Mouse (Mus musculus): ENCODE measurements around the gene R3hdml. TPM values are rescaled to one million over a fixed set of nuclear protein-coding genes. Genes with fewer than 3 reads are reported as not detected.
A peak's percentile ranks its signal among the peaks of the same experiment; 100 is the strongest.

R3hdml gene
- 0.15 and 0.25 TPM in 2 replicates for polyA plus RNA-seq (2014; fragmentation: Nextera tagmentation; extraction: Ambion mirVana)

DNA sequence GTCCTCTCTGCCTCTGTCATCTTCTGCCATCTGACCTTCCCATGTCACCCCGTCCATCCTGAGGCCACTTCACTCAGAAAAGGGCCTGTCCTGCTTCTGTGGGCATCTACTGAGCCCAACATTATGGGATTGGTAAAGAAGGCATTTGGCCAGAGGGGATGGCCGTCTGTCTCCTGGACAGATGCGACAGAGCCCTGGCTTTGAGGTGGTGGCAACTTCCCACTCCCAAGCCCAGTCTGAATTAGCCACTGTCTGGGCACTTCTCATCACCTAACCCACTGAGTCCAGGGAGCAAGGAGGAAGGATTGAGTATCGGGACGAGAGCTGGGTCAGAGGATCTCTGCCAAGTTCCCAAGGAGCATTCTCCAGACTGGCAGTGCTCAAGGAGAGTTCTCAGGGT, at the start of gene R3hdml:
TSS of gene R3hdml (plus strand) at position 301 of the 400 bp plus-strand sequence.
- WGBS: 73% methylated on average over 5 of the region's 5 CpGs
- Histone ChIP-seq H3K4me1 (ENCODE audit: control insufficient read depth, insufficient read depth, low read length) (no peaks in the 10 kb centered on the region), H3K9me3 (ENCODE audit: control insufficient read depth, low read length) (no peaks in the 10 kb centered on the region), H3K4me2 (ENCODE audit: low read depth, low read length) (no peak within 1 kb of the TSS), H3K27ac (replicated peaks; ENCODE audit: low read depth, low read length) (no peak within 1 kb of the TSS), H3K36me3 (ENCODE audit: control insufficient read depth, insufficient read depth, low read length) (no peaks in the 10 kb centered on the region), H3K9ac (ENCODE audit: low read depth, low read length) (no peak within 1 kb of the TSS), H3K4me3 (ENCODE audit: low read depth, low read length) (no peak within 1 kb of the TSS), H3K27me3 (replicated peaks; ENCODE audit: control insufficient read depth, insufficient read depth, low read length) (no peaks in the 10 kb centered on the region)
- DNase-seq (ENCODE audit: low spot score) (no peak), ATAC-seq (ENCODE audit: low read depth) (no peak)

DNA sequence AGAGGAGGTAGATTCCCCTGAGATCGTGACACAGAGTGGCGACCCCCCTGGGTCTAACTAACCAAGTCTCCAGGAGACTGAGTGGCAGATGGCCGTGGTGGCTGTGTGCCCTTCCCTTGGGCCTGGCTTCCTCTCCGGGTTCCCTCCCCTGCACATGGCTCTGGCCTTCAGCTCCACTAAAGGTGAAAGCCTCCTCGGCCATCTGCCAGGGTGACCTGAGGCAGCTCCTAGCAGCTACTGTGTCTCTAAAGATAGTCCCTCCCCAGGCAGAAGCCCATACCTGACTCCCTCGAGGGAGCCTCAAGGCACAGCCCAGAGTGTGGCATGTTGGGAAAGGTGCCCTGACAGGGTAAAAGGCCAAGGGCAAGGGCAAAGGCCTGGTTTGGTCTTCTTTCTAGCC, 48.6 kb upstream of the R3hdml start:
- H3K4me2 ChIP-seq (ENCODE audit: low read depth, low read length): no peak overlapping the region
- H3K9ac ChIP-seq (ENCODE audit: low read depth, low read length): no peak overlapping the region
- no peak for DNase-seq (ENCODE audit: low spot score)
- no peaks in the 10 kb centered on the region for H3K9me3 ChIP-seq (ENCODE audit: control insufficient read depth, low read length)
- no peaks in the 10 kb centered on the region for H3K36me3 ChIP-seq (ENCODE audit: control insufficient read depth, insufficient read depth, low read length)
- H3K4me3 ChIP-seq (ENCODE audit: low read depth, low read length): no peak overlapping the region
- 58% methylated on average over 6 of the region's 6 CpGs for WGBS
- H3K27ac ChIP-seq (replicated peaks; ENCODE audit: low read depth, low read length): no peak overlapping the region
- no peak for ATAC-seq (ENCODE audit: low read depth)
- peaks cover 13% of the 10 kb centered on the region for H3K27me3 ChIP-seq (replicated peaks; ENCODE audit: control insufficient read depth, insufficient read depth, low read length)
- no peaks in the 10 kb centered on the region for H3K4me1 ChIP-seq (ENCODE audit: control insufficient read depth, insufficient read depth, low read length)

DNA sequence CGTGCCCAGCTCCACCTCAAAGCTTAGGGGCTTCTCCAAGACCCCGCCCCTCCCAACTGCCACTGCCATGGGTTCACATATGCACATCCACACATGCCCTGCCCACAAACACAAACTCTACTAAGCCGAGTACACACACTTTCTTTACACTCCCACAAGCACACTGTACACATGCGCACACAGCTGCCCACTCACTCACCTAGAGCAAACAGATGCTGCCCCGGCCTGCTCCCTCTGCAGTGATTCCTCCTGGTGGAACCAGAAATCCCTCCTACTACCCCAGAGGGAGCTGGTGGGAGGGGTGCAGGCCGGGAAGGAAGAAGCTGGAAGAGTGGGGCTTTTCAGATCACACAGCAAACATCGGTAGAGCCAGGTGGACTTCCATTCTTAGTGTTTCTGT, 48.1 kb upstream of the R3hdml start:
- no peak overlapping the region for H3K27ac ChIP-seq (replicated peaks; ENCODE audit: low read depth, low read length)
- H3K9me3 ChIP-seq (ENCODE audit: control insufficient read depth, low read length): no peaks in the 10 kb centered on the region
- no peaks in the 10 kb centered on the region for H3K4me1 ChIP-seq (ENCODE audit: control insufficient read depth, insufficient read depth, low read length)
- no peaks in the 10 kb centered on the region for H3K36me3 ChIP-seq (ENCODE audit: control insufficient read depth, insufficient read depth, low read length)
- H3K4me3 ChIP-seq (ENCODE audit: low read depth, low read length): no peak overlapping the region
- H3K27me3 ChIP-seq (replicated peaks; ENCODE audit: control insufficient read depth, insufficient read depth, low read length): peaks cover 8% of the 10 kb centered on the region; the same call in 1 of the 2 replicates
- no peak for ATAC-seq (ENCODE audit: low read depth)
- no peak for DNase-seq (ENCODE audit: low spot score)
- 71% methylated on average over 7 of the region's 7 CpGs for WGBS
- no peak overlapping the region for H3K4me2 ChIP-seq (ENCODE audit: low read depth, low read length)
- no peak overlapping the region for H3K9ac ChIP-seq (ENCODE audit: low read depth, low read length)

DNA sequence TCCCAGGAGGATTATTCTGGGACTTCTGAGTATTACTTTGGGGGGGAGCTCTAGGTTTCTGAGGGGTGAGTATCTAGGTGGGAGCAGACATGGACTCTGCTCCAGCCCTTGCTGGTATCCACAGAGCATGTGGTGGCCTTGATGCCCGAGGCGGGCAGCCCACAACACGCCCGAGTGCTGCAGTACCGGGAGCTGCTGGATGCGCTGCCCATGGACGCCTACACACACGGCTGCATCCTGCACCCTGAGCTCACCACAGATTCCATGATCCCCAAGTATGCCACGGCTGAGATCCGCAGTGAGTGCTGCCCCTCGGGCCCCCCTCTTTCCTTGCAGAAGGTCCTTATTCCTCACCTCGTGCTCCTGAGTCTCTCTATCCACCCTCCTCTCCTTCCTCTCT, 44.7 kb upstream of the R3hdml start:
- Histone ChIP-seq H3K4me3 (ENCODE audit: low read depth, low read length) (no peak overlapping the region), H3K27me3 (replicated peaks; ENCODE audit: control insufficient read depth, insufficient read depth, low read length) (no peaks in the 10 kb centered on the region), H3K9me3 (ENCODE audit: control insufficient read depth, low read length) (no peaks in the 10 kb centered on the region), H3K4me2 (ENCODE audit: low read depth, low read length) (no peak overlapping the region), H3K9ac (ENCODE audit: low read depth, low read length) (no peak overlapping the region), H3K4me1 (ENCODE audit: control insufficient read depth, insufficient read depth, low read length) (no peaks in the 10 kb centered on the region), H3K27ac (replicated peaks; ENCODE audit: low read depth, low read length) (no peak overlapping the region), H3K36me3 (ENCODE audit: control insufficient read depth, insufficient read depth, low read length) (no peaks in the 10 kb centered on the region)
- no peak for ATAC-seq (ENCODE audit: low read depth)
- WGBS: 88% methylated on average over 10 of the region's 12 CpGs
- no peak for DNase-seq (ENCODE audit: low spot score)

DNA sequence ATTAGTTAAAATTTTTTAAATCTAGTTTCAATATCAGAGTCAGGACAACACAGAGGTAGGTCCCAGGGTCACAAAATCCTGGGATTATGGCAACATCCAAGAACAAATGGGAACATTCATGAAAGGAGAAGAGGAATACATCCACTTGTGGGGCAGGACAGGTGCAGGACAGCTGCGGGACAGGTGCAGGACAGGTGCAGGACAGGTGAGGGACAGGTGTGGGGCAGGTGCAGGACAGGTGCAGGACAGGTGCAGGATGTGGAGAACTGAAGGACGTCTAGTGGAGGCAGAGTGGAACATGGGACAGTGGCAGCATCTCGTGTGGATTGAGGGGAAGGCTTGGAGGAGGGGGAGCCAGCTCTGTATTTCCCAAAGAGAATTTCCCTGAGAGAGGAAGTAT, 42.8 kb upstream of the R3hdml start:
- 44% methylated on average over 3 of the region's 3 CpGs for WGBS
- no peaks in the 10 kb centered on the region for H3K9me3 ChIP-seq (ENCODE audit: control insufficient read depth, low read length)

DNA sequence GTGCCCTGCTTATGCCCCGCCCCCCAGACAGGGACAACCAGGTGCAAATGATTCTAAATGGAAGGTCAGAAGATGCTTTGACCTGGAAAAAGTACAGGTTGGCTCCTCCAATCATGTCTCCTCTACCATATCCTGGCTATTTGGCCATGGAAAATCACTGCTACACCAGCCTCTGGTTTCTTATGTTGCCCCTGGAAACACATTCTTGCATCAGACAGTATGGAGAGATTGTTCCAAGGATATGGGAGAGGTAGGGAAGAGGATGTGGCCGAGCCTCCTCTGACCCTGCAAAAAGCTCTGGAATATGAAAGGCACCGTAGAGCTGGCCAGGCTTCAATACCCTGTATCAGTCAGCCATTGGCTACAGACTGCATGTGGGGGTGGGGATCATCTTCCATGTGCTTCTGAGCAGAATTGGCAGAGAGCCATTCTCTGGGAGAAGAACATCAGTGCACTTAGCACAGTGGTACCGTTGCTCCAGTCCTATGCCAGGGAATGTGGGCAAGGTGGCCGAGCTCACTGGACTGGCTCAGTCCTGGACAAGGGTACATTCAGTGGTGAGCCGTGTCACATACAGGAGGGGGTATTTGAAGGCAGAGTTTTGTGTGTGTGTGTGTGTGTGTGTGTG, 41.3 kb upstream of the R3hdml start:
- ATAC-seq (ENCODE audit: low read depth) (no peak), DNase-seq (ENCODE audit: low spot score) (peak; percentile 39)
- H3K9me3 ChIP-seq (ENCODE audit: control insufficient read depth, low read length): no peaks in the 10 kb centered on the region
- H3K4me1 ChIP-seq (ENCODE audit: control insufficient read depth, insufficient read depth, low read length): no peaks in the 10 kb centered on the region
- no peak overlapping the region for H3K4me3 ChIP-seq (ENCODE audit: low read depth, low read length)
- no peak overlapping the region for H3K9ac ChIP-seq (ENCODE audit: low read depth, low read length)
- 63% methylated on average over 6 of the region's 6 CpGs for WGBS
- H3K36me3 ChIP-seq (ENCODE audit: control insufficient read depth, insufficient read depth, low read length): no peaks in the 10 kb centered on the region
- no peak overlapping the region for H3K27ac ChIP-seq (replicated peaks; ENCODE audit: low read depth, low read length)
- H3K27me3 ChIP-seq (replicated peaks; ENCODE audit: control insufficient read depth, insufficient read depth, low read length): no peaks in the 10 kb centered on the region
- no peak overlapping the region for H3K4me2 ChIP-seq (ENCODE audit: low read depth, low read length)

More for the DNA sequence above, 42.8 kb upstream of the R3hdml start:
- no peak overlapping the region for H3K9ac ChIP-seq (ENCODE audit: low read depth, low read length)
- H3K27ac ChIP-seq (replicated peaks; ENCODE audit: low read depth, low read length): no peak overlapping the region
- no peak for ATAC-seq (ENCODE audit: low read depth)
- no peak for DNase-seq (ENCODE audit: low spot score)
- no peak overlapping the region for H3K4me2 ChIP-seq (ENCODE audit: low read depth, low read length)
- H3K4me1 ChIP-seq (ENCODE audit: control insufficient read depth, insufficient read depth, low read length): no peaks in the 10 kb centered on the region
- no peaks in the 10 kb centered on the region for H3K27me3 ChIP-seq (replicated peaks; ENCODE audit: control insufficient read depth, insufficient read depth, low read length)
- H3K4me3 ChIP-seq (ENCODE audit: low read depth, low read length): no peak overlapping the region
- H3K36me3 ChIP-seq (ENCODE audit: control insufficient read depth, insufficient read depth, low read length): no peaks in the 10 kb centered on the region

DNA sequence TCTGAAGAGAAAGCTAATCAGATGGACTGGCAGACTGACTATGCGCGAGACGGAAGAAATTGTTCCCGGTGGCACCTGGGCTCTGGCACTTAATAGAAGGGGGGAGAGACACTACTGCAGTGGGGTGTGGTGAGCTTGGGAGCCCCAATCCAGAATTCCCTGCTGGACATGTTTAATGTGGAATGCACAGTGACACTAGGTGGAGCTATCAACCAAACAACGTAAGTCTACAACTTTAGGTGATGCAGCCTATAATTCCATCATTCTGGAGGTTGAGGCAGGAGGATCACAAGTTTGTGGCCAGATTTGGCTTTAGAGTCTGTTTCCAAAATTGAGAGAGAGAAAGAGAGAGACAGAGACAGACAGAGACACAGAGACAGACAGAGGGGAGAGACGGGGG, 39.4 kb upstream of the R3hdml start:
- H3K4me2 ChIP-seq (ENCODE audit: low read depth, low read length): no peak overlapping the region
- H3K9ac ChIP-seq (ENCODE audit: low read depth, low read length): no peak overlapping the region
- no peak overlapping the region for H3K27ac ChIP-seq (replicated peaks; ENCODE audit: low read depth, low read length)
- DNase-seq (ENCODE audit: low spot score) (no peak), ATAC-seq (ENCODE audit: low read depth) (no peak)
- no peaks in the 10 kb centered on the region for H3K9me3 ChIP-seq (ENCODE audit: control insufficient read depth, low read length)
- no peaks in the 10 kb centered on the region for H3K27me3 ChIP-seq (replicated peaks; ENCODE audit: control insufficient read depth, insufficient read depth, low read length)
- WGBS: 85% methylated on average over 6 of the region's 6 CpGs
- H3K36me3 ChIP-seq (ENCODE audit: control insufficient read depth, insufficient read depth, low read length): no peaks in the 10 kb centered on the region
- no peak overlapping the region for H3K4me3 ChIP-seq (ENCODE audit: low read depth, low read length)
- no peaks in the 10 kb centered on the region for H3K4me1 ChIP-seq (ENCODE audit: control insufficient read depth, insufficient read depth, low read length)

DNA sequence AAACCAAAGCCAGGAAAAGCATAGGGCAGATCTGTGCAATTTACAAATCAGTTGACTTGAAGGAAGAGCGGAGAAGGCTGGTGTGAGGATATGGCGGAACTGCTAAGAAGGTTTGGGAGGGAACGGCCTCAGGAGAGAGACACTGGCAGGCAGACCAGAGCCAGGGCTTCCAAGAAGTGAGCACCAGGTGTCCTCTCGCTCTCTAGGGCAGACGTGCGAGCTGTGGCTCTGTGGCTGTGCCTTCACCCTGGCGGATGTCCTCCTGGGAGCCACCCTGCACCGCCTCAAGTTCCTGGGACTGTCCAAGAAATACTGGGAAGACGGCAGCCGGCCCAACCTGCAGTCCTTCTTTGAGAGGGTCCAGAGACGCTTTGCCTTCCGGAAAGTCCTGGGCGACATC, 38.7 kb upstream of the R3hdml start:
- H3K4me3 ChIP-seq (ENCODE audit: low read depth, low read length): no peak overlapping the region
- no peaks in the 10 kb centered on the region for H3K4me1 ChIP-seq (ENCODE audit: control insufficient read depth, insufficient read depth, low read length)
- H3K36me3 ChIP-seq (ENCODE audit: control insufficient read depth, insufficient read depth, low read length): no peaks in the 10 kb centered on the region
- no peak overlapping the region for H3K27ac ChIP-seq (replicated peaks; ENCODE audit: low read depth, low read length)
- DNase-seq (ENCODE audit: low spot score) (no peak), ATAC-seq (ENCODE audit: low read depth) (no peak)
- H3K9ac ChIP-seq (ENCODE audit: low read depth, low read length): no peak overlapping the region
- H3K27me3 ChIP-seq (replicated peaks; ENCODE audit: control insufficient read depth, insufficient read depth, low read length): 0 out of 2 replicates have a peak, but pooled peaks cover 2% of the 10 kb centered on the region
- no peaks in the 10 kb centered on the region for H3K9me3 ChIP-seq (ENCODE audit: control insufficient read depth, low read length)
- H3K4me2 ChIP-seq (ENCODE audit: low read depth, low read length): no peak overlapping the region
- WGBS: 93% methylated on average over 10 of the region's 13 CpGs

DNA sequence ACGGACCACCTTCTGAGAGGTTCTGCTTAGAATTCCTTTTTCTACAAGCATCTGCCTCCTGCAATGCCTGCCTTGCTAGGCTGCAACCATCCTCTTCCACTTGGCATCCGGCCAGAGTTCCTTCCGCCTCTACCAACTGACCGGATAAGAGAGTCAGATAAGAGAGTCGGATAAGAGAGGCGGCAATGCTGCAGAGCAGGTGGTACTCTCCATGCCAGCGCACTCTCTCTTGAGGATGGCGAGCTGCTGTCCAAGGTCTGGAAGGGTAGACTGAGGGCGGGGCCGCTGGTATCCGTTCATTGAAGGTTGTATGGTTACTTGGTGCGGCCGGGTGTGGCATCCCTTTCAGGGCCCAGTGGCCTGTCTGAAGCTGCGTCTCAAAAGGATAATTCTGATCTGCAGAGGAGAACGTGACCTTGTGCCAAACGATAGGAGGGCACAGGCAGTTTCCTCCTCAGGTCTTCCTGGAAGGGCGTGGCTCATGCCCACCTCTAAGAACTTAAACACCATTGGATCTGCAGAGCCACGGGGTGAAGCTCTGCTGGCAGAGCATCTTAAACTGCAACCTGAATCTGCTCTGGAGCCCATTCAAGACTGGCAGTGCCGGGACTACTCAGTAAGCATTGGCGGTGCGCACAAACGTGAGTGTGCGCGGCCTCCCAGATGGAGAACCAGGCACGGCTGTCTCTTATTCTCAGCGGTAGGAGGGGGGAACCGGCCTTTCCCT, 33.4 kb upstream of the R3hdml start:
- Histone ChIP-seq H3K9ac (ENCODE audit: low read depth, low read length) (no peak overlapping the region), H3K4me1 (ENCODE audit: control insufficient read depth, insufficient read depth, low read length) (no peaks in the 10 kb centered on the region), H3K4me3 (ENCODE audit: low read depth, low read length) (no peak overlapping the region), H3K9me3 (ENCODE audit: control insufficient read depth, low read length) (no peaks in the 10 kb centered on the region), H3K4me2 (ENCODE audit: low read depth, low read length) (no peak overlapping the region), H3K36me3 (ENCODE audit: control insufficient read depth, insufficient read depth, low read length) (no peaks in the 10 kb centered on the region), H3K27ac (replicated peaks; ENCODE audit: low read depth, low read length) (no peak overlapping the region), H3K27me3 (replicated peaks; ENCODE audit: control insufficient read depth, insufficient read depth, low read length) (peaks cover 11% of the 10 kb centered on the region; the same call in 1 of the 2 replicates)
- 48% methylated on average over 27 of the region's 27 CpGs for WGBS
- ATAC-seq (ENCODE audit: low read depth) (no peak), DNase-seq (ENCODE audit: low spot score) (no peak)

All from embryonic facial prominence, embryonic 14.5 days (tissue).